Mouse (Mus musculus): Measurements from ENCODE around the gene Grasp. TPM values are rescaled to one million over a fixed set of nuclear protein-coding genes. Genes with fewer than 3 reads are reported as not detected.

Gene Grasp
- total RNA-seq, 2 experiments from 2014 or later: not detected

DNA sequence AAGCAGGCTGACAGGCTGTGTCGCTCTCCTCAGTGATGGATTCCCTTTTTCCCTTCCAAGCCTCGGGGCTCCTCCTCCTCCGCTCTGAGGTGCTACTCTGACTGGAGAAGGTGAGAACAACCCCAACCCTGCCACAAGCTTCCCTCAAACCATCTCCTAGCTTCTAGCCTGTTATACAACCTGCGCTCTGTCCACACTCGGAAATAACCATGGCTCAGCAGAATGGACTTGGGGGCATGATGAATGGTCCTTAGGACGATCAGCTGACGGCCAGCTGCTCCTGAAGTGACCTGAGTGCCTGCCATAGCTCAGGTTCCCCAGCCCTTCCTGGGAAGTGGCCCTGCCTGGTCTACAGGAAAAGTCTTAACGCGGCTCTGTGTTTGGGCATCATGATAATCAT lies 17.9 kb downstream of the Grasp start:
- no peak for ATAC-seq (replicated peaks; ENCODE audit: low FRiP score, low TSS enrichment, poor library complexity, severe bottlenecking)

DNA sequence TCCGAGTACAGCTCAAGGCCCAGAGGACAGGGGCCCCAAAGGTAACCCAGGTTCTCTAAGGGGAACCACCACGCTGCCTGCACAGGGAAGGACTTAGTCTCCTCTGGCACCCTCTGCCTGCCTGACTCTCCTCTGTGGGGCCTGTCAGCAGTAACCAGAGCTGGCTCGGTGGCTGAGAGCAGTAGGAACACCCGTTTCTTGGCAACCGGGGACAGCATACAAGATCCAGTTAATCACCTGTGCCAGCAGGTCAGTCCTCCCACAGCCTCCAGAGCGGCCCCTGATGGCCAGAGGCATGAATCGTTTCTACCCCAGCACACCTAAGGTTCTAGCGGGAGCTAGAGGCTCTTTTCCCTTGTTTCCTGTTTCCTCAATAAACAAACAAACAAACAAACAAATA lies 18.7 kb downstream of the Grasp start:
- ATAC-seq (replicated peaks; ENCODE audit: low FRiP score, low TSS enrichment, poor library complexity, severe bottlenecking): no peak

DNA sequence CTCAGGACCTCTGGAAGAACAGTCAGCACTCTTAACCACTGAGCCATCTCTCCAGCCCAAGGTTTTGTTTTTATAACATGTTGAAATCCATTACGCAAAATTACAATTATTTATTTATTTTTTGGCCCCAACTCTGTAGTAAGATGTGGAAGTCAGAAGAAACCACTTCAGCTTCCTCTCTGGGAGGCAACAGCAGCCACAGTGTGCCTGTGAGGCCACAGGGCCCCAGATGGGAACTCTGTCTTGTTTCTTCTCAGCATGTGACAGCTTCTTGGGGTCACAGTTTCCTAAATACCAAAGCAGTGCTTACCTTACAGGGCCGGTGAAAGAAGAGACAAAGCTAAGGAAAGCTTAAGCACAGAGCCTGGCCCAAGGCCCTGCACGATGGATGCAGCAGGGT lies 20.0 kb downstream of the Grasp start:
- ATAC-seq (replicated peaks; ENCODE audit: low FRiP score, low TSS enrichment, poor library complexity, severe bottlenecking): no peak

DNA sequence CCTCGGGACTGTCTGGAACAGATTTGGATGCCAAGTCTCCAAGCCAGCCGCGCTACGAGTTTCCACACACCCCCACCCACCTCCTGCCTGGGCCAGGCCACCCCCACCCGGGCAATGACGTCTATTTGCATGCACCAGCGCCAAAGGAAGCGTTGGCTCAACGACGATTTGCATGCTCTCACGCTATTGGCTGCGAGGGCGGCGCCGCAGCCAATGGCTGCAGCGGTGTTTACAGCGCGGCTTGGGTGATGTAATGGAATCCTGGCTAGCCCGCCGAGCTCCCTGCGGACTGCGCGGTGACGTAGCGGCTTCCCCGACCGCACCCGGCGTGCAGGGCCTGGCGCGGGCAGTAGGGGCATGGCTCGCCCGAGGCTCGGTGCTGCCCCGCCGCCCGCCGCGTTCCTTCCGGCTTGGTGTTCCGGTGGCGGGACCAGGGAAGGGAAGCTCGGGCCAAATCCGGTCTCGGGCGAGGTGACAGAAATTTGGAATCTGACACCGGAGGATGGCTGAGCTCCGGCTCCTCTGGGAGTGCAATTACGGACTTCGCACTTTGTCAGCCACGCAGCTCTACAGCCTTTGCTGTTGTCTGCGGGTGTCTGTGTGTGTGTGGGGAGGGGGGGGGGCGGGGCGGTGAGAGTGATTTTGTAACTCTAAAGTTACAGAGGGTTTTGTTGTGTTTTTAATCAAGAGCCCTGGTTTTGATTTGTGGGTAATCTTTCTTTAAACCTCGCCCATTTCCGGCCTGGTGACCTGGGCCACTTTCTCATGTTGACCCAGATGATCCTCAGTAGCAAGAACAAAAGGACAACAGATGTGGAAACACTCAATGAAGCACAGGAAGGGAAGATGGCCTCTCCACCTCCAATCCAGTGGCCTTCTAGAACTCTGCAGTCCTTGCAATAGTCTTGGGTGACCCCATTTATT lies 22.5 kb downstream of the Grasp start:
- ATAC-seq (replicated peaks; ENCODE audit: low FRiP score, low TSS enrichment, poor library complexity, severe bottlenecking): peak; percentile 100

DNA sequence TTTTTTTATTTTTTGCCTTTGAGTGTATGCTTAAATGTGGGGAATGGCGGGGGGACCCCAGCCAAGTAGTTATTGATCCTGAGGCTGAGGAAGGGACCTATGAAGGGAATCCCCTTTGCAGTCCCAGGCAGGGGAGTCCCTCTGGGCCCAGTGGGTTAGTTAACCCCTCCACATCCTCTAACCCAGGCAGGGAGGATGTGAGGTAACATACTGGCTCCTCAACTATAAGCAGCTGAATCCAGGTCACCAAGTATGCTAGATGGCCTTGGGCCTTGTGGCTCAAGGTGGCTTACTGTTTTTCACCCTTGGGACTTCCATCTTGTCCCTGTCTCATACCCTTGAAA lies 23.1 kb downstream of the Grasp start:
- no peak for ATAC-seq (replicated peaks; ENCODE audit: low FRiP score, low TSS enrichment, poor library complexity, severe bottlenecking)

DNA sequence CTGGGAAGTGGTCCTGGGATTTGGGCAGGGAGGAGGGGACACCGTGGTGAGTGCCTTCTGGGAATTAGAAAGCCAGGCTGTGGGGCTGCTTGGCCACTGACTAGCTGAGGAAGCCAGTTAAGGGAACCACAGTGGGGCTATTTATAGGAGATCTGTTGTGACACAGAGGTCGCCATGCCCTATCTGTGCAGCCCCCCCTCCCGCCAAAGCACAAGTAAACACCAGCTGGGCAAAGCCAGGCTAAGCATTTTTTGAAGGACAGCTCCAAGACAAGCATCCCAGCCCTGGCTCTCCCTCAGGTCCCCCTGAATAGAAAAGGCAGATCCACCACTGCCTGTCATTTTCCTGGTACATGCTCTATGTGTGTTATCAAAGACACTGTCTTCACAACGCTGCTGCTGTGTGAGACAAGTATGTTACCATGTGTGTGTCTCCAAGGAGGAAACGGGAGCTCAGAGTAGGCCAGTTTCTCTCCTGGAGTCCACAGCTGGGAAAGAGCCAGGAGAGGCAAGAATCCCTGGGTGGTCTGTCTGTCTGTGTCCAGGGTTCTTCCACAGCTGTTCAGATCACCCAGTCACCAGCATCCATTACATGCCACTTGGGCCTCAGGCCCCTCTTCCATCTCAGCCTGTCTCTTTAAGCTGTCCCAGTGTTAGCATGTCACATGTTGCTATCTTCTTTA lies 24.2 kb downstream of the Grasp start:
- no peak for ATAC-seq (replicated peaks; ENCODE audit: low FRiP score, low TSS enrichment, poor library complexity, severe bottlenecking)

DNA sequence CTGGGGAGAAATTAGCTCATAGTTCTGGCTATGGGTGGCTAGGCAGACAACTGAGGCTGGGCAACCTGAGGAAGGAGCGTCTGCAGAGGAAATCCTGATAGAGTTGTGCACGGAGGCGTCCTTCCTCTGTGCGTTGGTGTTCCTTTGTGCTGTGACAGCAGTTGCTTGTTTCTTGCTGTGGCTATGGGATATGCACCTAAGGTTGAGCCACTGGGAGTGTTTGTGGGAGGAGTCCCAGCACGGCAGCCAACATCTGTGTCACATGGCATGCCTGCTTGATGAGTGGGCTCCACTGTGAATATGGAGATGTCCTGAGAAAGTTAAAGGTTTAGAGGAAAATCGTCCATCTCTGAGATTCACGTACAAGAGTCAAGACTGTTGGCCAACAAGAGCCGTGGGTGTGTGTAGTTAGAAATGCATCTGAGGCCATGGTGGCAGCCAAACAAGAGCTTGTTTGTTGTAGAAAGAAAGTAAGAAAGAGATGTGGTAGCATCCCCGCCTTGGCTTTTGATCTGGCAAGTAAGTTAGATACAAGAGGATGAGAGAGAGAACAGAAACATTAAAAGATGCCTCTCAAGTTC lies 26.3 kb downstream of the Grasp start:
- ATAC-seq (replicated peaks; ENCODE audit: low FRiP score, low TSS enrichment, poor library complexity, severe bottlenecking): no peak

DNA sequence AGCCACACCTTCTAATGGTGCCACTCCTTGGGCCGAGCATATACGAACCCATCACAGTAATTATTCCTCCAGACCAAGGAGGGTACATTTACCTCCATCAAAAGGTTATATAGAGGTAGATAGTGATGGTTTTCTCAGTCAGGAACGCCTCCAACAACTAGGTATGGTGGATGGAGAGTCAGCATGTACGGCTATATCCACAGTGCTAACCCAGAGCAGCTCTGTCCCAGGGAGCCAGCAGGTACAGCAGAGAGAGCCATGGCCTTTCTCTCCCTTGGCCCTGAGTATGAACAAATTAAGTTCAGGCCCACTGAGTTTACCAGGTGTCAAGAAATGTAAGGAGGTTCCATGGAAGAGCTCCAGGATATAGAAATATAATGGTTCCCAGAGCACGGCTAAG lies 27.9 kb downstream of the Grasp start:
- ATAC-seq (replicated peaks; ENCODE audit: low FRiP score, low TSS enrichment, poor library complexity, severe bottlenecking): no peak

DNA sequence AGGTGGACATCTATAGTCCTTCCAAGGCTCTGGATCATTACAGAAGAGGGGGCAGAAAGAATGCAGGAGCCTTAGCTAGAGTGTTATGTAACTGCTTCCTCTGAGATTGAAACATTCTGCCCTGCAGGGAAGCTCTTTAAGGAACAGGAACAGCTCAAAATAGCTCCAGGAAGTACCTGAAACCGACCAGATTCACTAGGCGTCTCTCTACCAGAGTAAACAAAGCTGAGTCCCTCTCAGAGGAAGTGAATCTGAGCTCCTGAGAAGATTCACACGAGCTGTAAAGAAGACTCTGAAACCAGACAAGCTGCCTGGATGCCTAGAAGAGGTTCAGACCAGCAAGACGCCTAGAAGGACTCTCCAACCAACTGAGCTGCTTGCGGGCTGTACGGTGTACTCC lies 28.6 kb downstream of the Grasp start:
- ATAC-seq (replicated peaks; ENCODE audit: low FRiP score, low TSS enrichment, poor library complexity, severe bottlenecking): no peak

DNA sequence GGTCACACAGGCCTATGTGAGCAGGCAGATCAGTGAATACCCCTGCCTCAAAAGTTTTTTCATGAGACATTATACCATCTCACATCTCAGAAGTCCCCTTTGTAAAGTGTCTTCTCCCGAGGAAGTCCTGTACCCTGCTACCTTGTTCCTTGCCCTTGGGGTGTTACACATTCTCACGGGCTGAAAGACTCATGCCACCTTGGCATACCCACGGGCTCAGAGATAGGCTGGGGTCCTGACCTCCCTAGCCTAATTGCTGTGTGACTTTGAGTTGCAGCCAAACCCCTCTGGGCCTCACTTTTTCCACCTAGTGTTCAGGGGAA lies 29.5 kb downstream of the Grasp start:
- ATAC-seq (replicated peaks; ENCODE audit: low FRiP score, low TSS enrichment, poor library complexity, severe bottlenecking): no peak

DNA sequence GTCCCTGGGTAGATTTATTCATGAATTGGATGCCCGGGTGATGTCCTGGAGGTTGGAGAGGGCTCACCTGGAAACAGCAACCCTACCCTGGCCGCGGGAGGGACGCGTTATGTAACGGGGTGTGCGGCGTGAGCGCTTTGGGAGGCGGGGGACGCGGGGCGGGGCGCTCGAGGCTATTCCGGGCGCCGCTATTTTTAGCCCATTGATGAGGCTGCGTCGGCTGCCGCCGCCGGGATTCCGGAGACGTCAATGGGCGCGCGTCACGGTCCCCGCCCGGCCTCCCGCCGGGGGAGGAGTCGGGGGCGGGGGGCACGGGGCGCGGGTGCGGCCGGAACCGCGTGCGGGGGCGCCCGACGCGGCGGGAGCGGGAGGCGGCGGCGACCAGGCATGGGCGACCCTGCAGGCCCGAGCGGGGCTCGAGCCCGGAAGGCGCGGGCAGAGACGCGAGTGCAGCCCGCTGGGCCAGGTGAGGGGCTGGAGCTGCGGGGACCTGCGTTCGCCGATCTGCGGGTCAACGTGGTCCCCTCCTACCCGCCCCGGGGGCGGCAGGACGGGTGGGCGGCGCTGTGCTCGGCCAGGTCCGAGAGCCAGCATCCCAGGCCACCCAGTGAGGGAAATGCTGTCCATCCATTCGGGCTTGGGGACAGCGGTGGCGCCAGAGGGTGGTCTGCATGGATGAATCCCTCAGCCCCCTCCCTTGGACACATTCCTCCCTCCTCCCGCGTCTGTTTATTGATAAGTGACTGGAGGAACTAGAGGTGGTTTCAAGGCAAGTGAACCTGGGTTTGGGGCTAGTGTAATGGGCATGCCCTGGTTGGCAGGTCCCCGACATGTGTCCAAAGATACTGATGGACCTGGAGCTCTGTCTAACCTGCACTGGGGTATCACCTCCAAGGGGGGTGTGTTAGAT lies 30.2 kb downstream of the Grasp start, which contains the start of gene Nr4a1:
Gene Nr4a1 (plus strand): TSS at position 384 of the 910 bp plus-strand sequence.
- no peak for ATAC-seq (replicated peaks; ENCODE audit: low FRiP score, low TSS enrichment, poor library complexity, severe bottlenecking)

DNA sequence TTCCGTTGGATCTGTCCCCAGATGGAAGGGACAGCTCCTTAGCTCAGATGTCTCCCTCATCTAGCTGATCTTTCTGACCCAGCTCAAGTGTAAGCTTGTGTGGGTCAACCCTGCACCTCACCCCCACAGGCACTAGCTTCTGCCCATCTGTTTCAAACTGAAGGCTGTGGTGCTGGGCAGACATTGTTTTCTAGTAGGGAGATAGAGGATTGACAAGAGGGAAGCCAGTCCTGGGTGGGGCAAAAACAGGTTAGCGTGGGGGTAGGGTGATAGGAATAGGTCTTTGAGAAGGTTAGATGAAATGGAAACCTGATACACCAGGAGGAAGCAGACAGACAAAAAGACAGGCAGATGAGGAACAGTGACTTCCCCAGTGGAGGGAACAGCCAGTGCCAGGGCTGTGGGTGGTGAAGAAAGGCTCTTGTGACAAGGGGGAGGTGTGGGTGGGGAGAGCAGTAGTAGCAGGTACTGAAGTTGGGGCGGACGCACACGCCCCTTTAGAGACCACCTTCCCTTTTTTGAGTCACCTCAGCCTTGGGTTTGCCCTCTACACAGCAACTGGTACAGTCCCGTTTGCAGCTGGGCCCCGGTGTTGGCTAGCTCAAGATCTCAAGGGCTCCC lies 32.0 kb downstream of the Grasp start:
- no peak for ATAC-seq (replicated peaks; ENCODE audit: low FRiP score, low TSS enrichment, poor library complexity, severe bottlenecking)

DNA sequence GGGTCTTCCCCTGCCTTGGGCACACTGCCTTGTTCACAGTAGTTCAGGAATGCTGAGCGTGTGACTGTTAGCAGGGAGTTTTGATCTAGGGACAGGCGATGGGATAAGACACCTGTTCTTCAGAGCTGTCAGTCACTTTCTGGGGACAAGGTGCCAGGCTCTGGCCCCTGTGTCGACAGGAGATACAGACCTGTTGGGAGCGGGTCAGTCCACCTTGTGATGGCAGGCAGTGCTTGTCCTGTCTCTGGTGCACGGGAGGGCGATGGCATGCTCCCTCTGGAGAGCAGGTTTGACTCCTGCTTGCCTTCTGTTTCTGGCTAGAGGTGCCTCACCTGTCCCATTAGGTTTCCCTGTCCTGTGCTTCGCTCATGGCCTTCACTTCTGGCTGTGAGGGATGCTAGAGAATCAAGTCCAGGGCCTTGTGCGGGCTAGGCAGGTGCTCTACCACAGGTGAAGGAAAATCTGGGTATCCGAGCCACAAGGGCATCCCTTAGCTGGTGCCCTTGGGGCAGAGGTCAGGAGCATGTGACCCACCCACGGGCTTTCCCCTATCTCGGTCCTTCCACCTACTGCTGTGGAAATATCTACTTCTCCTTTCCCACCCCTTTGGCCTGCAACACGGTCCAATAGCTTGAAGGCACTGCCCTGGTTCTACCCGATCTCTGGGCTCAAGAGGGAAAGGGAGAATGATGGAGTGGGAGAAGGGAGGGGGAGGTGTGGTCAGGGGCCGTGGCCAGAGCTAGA lies 32.6 kb downstream of the Grasp start:
- no peak for ATAC-seq (replicated peaks; ENCODE audit: low FRiP score, low TSS enrichment, poor library complexity, severe bottlenecking)

DNA sequence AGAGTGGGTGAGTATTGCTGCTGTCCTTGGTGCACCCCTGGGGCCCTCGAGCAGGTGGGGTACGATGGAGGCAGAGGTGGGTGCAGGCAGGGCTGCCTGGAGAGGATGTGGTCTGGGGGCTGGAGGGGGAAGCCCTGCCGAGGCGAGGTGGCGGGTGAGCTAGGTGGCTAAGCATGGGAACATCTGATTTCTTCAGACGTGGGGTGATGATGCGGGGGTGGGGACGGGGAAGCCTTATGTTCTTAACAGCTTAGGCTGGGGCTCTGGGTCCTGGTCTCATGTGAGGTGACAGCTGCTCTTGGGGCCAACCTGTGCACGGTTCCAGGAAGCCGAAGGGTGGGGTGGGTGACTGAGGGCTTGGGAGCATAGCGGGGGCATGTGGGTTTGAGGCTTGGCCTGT lies 34.4 kb downstream of the Grasp start:
- ATAC-seq (replicated peaks; ENCODE audit: low FRiP score, low TSS enrichment, poor library complexity, severe bottlenecking): no peak

DNA sequence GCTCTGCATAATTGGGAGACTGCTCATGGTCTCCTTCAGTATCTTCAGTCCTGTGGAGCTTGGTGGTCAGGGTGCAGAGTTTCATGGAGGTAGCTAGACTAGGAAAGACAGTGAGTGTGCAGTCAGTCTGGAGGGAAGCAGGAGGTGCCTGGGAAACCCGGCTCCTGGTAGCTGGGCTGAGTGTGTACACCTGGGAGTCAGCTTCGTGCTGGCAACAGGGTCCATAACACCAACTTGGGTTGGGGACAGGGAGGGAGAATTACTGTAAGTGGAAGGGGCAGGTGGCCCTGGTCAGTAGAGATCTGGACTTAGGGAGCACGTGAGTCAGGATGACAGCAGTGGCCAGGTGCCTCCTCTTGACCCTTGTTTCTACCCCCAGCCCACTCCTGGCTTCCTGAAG lies 35.9 kb downstream of the Grasp start:
- no peak for ATAC-seq (replicated peaks; ENCODE audit: low FRiP score, low TSS enrichment, poor library complexity, severe bottlenecking)

DNA sequence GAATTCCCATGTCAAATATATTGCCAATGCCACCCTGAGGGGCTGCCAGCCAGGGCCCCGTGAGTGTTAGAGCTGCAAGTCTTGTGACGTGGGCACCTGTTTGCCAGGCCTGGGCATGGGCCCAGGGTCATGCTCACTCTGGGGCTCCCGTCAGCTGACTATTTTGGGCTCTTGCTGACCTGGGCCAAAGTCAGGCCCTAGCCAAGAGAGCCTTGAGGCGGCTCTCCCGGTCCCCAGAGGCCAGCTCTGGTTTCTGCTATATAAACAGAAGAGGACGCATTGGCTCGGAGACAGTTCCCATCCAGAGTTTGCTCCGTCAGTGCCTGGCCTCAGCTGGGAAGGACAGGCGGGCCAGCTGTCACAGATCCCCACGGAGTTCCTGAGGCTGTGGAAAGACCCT lies 36.4 kb downstream of the Grasp start:
- ATAC-seq (replicated peaks; ENCODE audit: low FRiP score, low TSS enrichment, poor library complexity, severe bottlenecking): no peak

DNA sequence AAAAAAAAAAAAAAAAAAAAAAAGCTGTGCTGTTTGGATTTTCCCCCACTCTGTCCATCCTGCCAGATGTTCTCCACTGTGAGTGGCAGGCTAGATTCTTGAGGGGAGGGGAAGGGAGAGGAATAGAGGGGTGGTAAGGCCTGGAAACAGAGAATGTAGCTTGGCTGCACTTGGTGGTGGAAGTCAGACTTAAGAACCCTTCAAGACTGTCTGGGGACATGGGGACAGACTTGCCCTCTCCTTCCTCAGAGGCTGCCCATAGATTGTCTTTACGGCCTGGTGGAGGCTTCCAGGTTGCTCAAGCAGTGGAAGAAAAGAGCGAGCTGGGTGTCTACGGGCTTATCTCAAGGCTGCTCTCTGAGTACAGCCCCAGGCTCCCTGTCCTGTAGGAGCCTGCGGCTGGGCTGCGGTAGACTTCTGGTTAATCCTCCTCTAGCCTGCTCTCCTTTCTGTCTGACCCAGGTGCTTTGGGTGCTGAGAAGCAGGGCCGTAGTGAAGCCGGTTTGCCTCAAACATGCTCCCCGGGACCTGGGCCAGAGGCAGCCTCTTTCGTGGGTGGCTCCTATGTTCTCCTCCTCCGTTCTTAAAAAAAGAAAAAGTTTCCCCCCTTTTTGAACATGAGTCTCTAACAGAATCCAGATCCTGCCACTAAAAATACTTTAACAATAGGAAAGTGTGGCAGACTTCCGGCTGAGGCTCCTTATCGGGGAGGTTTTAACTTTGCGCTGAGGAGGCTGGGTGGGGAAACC lies 37.1 kb downstream of the Grasp start:
- peak; percentile 47 for ATAC-seq (replicated peaks; ENCODE audit: low FRiP score, low TSS enrichment, poor library complexity, severe bottlenecking)

DNA sequence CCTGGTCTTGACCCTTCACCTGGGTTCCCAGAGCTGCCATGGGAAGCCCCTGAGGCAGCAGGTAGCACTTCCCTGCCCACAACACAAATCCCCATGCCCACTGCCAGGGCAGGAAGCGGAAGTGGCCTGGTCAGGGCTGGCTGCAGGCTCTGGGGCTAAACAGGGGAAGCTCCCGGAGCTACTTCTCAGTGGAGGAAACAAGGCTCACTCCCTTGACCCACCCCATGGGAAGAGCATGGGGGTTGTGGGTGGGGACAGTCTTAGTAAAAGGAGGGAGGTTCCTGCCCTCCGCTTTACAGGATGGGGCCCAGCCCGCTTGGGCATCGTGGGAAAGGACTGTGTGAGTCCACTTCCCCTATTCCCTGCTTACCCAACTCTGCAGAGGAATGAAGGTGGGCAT lies 38.5 kb downstream of the Grasp start:
- no peak for ATAC-seq (replicated peaks; ENCODE audit: low FRiP score, low TSS enrichment, poor library complexity, severe bottlenecking)

Measured in megakaryocyte-erythroid progenitor cell, adult 5-6 weeks (primary cell).